Comparison of ENCODE assay signal across 19 mouse cellular contexts in genomic region chr9:72890499-72891085, GRCm38 (mm10). TPM values are rescaled to one million over a fixed set of nuclear protein-coding genes. Genes with fewer than 3 reads are reported as not detected.
A peak's percentile ranks its signal among the peaks of the same experiment; 100 is the strongest.
DNase-seq lines count a peak whose midpoint lies in the region; ATAC-seq and TF ChIP-seq lines count a peak whose summit lies in the region.
"Had no signal": no experiment of that assay in that cellular context is flagged by ENCODE, and none has a peak within 500 bp of the region (broad histone marks: within the 10 kb centered on the region; RNA-seq: fewer than 3 reads in every experiment).

No protein-coding gene starts in this region.

- no peaks in the 10 kb centered on the region for H3K27me3 ChIP-seq in hindbrain, embryonic 12.5 days
- H3K27me3 ChIP-seq in hindbrain, postnatal 0 days (ENCODE audit: insufficient read depth, low read length): no peaks in the 10 kb centered on the region
- no peaks in the 10 kb centered on the region for H3K27me3 ChIP-seq in embryonic facial prominence, embryonic 15.5 days
- H3K27me3 ChIP-seq: heart, embryonic 12.5 days; hindbrain, embryonic 13.5 days; kidney, embryonic 15.5 days; liver, embryonic 15.5 days had no signal

- no peaks in the 10 kb centered on the region for H3K9me3 ChIP-seq in hindbrain, embryonic 12.5 days (replicated peaks)
- H3K9me3 ChIP-seq in hindbrain, postnatal 0 days (ENCODE audit: low read length): no peaks in the 10 kb centered on the region
- no peaks in the 10 kb centered on the region for H3K9me3 ChIP-seq in embryonic facial prominence, embryonic 15.5 days (replicated peaks)
- H3K9me3 ChIP-seq: G1E; hindbrain, embryonic 13.5 days; kidney, embryonic 15.5 days; liver, embryonic 15.5 days had no signal

- H3K36me3 ChIP-seq in hindbrain, embryonic 12.5 days: peaks cover 10% of the 10 kb centered on the region
- H3K36me3 ChIP-seq in hindbrain, postnatal 0 days (ENCODE audit: insufficient read depth, low read length): no peaks in the 10 kb centered on the region
- H3K36me3 ChIP-seq in embryonic facial prominence, embryonic 15.5 days: no peaks in the 10 kb centered on the region
- H3K36me3 ChIP-seq: G1E; liver, embryonic 15.5 days had no signal

- H3K4me2 ChIP-seq in hindbrain, embryonic 12.5 days (replicated peaks): no peak overlapping the region
- no peak overlapping the region for H3K4me2 ChIP-seq in hindbrain, postnatal 0 days (ENCODE audit: low read depth, low read length)
- no peak overlapping the region; the same call in 1 of the 2 replicates for H3K4me2 ChIP-seq in embryonic facial prominence, embryonic 15.5 days (replicated peaks)
- H3K4me2 ChIP-seq: heart, embryonic 12.5 days; hindbrain, embryonic 13.5 days; kidney, embryonic 15.5 days; liver, embryonic 15.5 days; midbrain, embryonic 11.5 days had no signal

- no peak for TF ChIP-seq CTCF in hindbrain, postnatal 0 days (IDR thresholded peaks at IDR 0.05; ENCODE audit: low read depth)

- ATAC-seq in hindbrain, embryonic 12.5 days (ENCODE audit: low FRiP score): no peak
- no peak for ATAC-seq in hindbrain, postnatal 0 days
- ATAC-seq in embryonic facial prominence, embryonic 15.5 days (ENCODE audit: insufficient number of reproducible peaks, low FRiP score, low TSS enrichment, low read depth): no peak
- ATAC-seq: intestine, embryonic 16.5 days had no signal

- no peaks in the 10 kb centered on the region for H3K4me1 ChIP-seq in hindbrain, embryonic 12.5 days
- no peaks in the 10 kb centered on the region for H3K4me1 ChIP-seq in hindbrain, postnatal 0 days (ENCODE audit: insufficient read depth, low read length)
- peaks cover 9% of the 10 kb centered on the region; the same call in 1 of the 2 replicates for H3K4me1 ChIP-seq in embryonic facial prominence, embryonic 15.5 days
- H3K4me1 ChIP-seq: heart, embryonic 12.5 days; hindbrain, embryonic 13.5 days; kidney, embryonic 15.5 days; liver, embryonic 15.5 days had no signal

- no peak overlapping the region for H3K4me3 ChIP-seq in hindbrain, embryonic 12.5 days
- no peak overlapping the region for H3K4me3 ChIP-seq in hindbrain, postnatal 0 days (ENCODE audit: low read length)
- H3K4me3 ChIP-seq in embryonic facial prominence, embryonic 15.5 days (replicated peaks): no peak overlapping the region
- H3K4me3 ChIP-seq: erythroblast, embryonic 14.5 days; gastrocnemius, adult 2 months; heart, embryonic 12.5 days; hindbrain, embryonic 13.5 days; kidney, embryonic 15.5 days; liver, embryonic 15.5 days had no signal

- no peak for DNase-seq in hindbrain, postnatal 0 days (ENCODE audit: low spot score)
- peak; percentile 40 for DNase-seq in embryo, embryonic 11 days
- peak; percentile 32 for DNase-seq in thymus, postnatal 25 days
- no peak for DNase-seq in spleen, postnatal 4 days (ENCODE audit: low spot score in 2 of 2)
- DNase-seq in right cerebral cortex, adult 18-20 months: no peak
- DNase-seq in left cerebral cortex, adult 8-10 months (ENCODE audit: low spot score in 2 of 2): no peak
- DNase-seq: adrenal gland, postnatal 36 days; gastrocnemius, adult 2 months; spleen, adult 18-20 months had no signal

- H3K9ac ChIP-seq in hindbrain, embryonic 12.5 days: no peak overlapping the region
- H3K9ac ChIP-seq in hindbrain, postnatal 0 days (replicated peaks; ENCODE audit: low read length): no peak overlapping the region
- no peak overlapping the region for H3K9ac ChIP-seq in embryonic facial prominence, embryonic 15.5 days
- H3K9ac ChIP-seq: heart, embryonic 12.5 days; hindbrain, embryonic 13.5 days; kidney, embryonic 15.5 days; liver, embryonic 15.5 days had no signal

- H3K27ac ChIP-seq in hindbrain, embryonic 12.5 days: 0 out of 2 replicates have a peak overlapping the region, but pooled peaks have one; percentile 30
- H3K27ac ChIP-seq in hindbrain, postnatal 0 days: no peak overlapping the region
- H3K27ac ChIP-seq in embryonic facial prominence, embryonic 15.5 days (replicated peaks): 0 out of 2 replicates have a peak overlapping the region, but pooled peaks have one; percentile 28
- H3K27ac ChIP-seq: gastrocnemius, adult 2 months; hindbrain, embryonic 13.5 days; kidney, embryonic 15.5 days; liver, embryonic 15.5 days had no signal

- 68% methylated on average over 10 of the region's 10 CpGs for WGBS in hindbrain, embryonic 12.5 days
- 78% methylated on average over 10 of the region's 10 CpGs for WGBS in hindbrain, postnatal 0 days
- WGBS in embryonic facial prominence, embryonic 15.5 days: 22% methylated on average over 10 of the region's 10 CpGs

RNA-seq across cellular contexts. Expression of gene Pygo1, which starts 34.9 kb away (rescaled TPM):
- 14.2 and 15.0 TPM in 2 replicates for polyA plus RNA-seq in hindbrain, embryonic 12.5 days (2016; fragmentation: Nextera tagmentation; extraction: Ambion mirVana)
- 30.4 and 32.0 TPM in 2 replicates for total RNA-seq in hindbrain, postnatal 0 days (2014; rRNA removed)
- 8.5 and 9.2 TPM in 2 replicates for polyA plus RNA-seq in hindbrain, postnatal 0 days (2015; fragmentation: Nextera tagmentation; extraction: Ambion mirVana)
- polyA plus RNA-seq in embryonic facial prominence, embryonic 15.5 days (2015; fragmentation: Nextera tagmentation; extraction: Ambion mirVana): 7.5 and 7.6 TPM in 2 replicates
- total RNA-seq in left cerebral cortex, adult 8-10 months (2022): 10 to 100 TPM; 16.5 to 19.2 (median 17.9) TPM
- polyA plus RNA-seq: erythroblast, embryonic 14.5 days; G1E had no signal

Comparison
In these comparisons a context has a peak if more than half of its experiments do, and no peak if none do; other contexts are left out.
1. DNase-seq: peak in embryo, embryonic 11 days (single experiment) and thymus, postnatal 25 days (single experiment); none in hindbrain, postnatal 0 days (single experiment), spleen, postnatal 4 days (0 of 2), right cerebral cortex, adult 18-20 months (single experiment) and left cerebral cortex, adult 8-10 months (0 of 2).